Mouse (Mus musculus) embryonic fibroblast, embryonic 13.5 days (primary cell): Measurements from ENCODE around the gene Rbbp4. TPM values are rescaled to one million over a fixed set of nuclear protein-coding genes. Genes with fewer than 3 reads are reported as not detected.

Experiments
- H3K27ac ChIP-seq: 2 replicates; pipeline ENCODE4 v1.5.1; 2012; ENCODE audit warnings: low read length, control low read depth, inconsistent platforms; ENCODE audit not compliant: insufficient read depth
- H3K4me1 ChIP-seq: 2 replicates; pipeline ENCODE4 v1.6.1; 2011; ENCODE audit warnings: low read length; ENCODE audit not compliant: control insufficient read depth, insufficient read depth
- H3K4me3 ChIP-seq: 2 replicates; pipeline ENCODE4 v1.5.1; 2011; ENCODE audit warnings: mild to moderate bottlenecking, control low read depth, low read length; ENCODE audit not compliant: insufficient read depth
- CTCF ChIP-seq: IDR thresholded peaks from 2 replicates; pipeline ENCODE4 v1.5.1; 2011; ENCODE audit warnings: mild to moderate bottlenecking, control low read depth, low read length, moderate library complexity, borderline replicate concordance; ENCODE audit not compliant: insufficient read depth
- POLR2A ChIP-seq: IDR thresholded peaks from 2 replicates; pipeline ENCODE4 v1.6.1; 2011; ENCODE audit warnings: low read depth, mild to moderate bottlenecking, control low read depth, low read length, moderate library complexity
- polyA plus RNA-seq: library from polyadenylated mRNA; stranded (reverse); fragments of >200 nt; gene quantifications from 2 replicates; pipeline ENCODE4 v1.2.4, GENCODE M21; 2011; ENCODE audit warnings: low read depth; ENCODE audit not compliant: missing spikeins, insufficient read length

Gene Rbbp4
- polyA plus RNA-seq, 1 experiment: 229 TPM

DNA sequence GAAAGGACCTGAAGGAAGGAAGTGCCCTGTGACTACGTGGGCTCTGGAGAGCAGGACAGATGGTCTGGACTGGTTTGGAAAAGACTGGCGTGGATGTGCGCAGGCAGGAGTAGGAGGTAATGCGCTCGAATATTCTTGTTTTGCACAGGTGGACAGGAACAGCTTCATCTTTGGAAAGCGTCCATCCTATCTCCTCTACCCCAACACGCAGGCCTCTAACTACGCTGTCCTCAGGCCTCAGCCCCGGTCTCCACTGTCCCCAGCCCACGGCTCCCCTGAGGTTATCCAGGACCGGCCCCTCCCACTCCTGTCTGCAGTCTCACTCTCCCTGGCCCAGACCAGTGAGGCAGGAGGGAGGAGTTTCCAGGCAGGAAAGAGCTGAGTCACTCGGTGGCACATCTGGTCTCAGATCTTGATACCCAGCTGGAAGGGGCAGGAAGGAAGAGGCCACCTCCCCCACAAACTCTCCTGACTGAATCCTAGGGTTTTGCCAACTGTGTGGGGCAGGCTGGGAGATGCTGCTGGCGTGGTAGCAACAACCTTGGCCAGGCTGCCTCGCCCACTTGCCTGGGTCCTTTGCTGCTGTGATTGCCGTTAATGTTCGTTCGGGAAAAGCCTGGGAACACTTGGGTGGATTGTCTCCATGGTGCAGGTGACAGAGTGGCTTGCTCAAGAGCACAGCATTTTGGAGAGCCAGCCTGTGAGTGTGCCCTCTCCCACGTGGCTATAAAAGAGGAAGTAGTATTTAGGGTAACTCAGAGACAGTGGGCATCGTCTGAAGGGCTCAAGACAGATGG is 71.7 kb downstream of the Rbbp4 start:
- Histone ChIP-seq H3K4me1 (peaks cover 4% of the 10 kb centered on the region), H3K27ac (peak overlapping the region; percentile 6; the same call in 1 of the 2 replicates), H3K4me3 (no peak overlapping the region)
- TF ChIP-seq CTCF (no peak), POLR2A (peak; percentile 21; the same call in 1 of the 2 replicates)

DNA sequence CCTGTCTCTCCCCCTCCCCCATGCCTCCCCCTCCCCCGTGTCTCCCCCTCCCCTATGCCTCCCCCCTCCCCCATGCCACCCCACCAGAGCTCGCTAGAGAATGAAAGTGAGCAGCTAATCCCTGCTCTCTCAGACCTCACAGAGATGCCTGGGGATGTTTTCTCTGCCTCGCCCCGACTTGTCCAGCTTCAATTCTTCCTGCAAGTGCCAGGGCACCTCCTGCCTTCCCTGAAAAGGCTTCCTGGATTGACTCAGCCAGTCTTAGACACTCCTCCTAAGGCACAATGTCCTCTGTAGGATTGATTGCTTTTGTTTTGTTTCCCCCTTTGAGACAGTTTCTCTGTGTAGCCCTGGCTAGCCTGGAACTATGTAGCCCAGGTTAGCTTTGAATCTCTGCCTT is 74.0 kb downstream of the Rbbp4 start, which contains the start of gene C77080:
TSS of gene C77080 (minus strand) at position 209 of the 400 bp plus-strand sequence.
- H3K27ac ChIP-seq: no peak within 1 kb of the TSS
- no peak within 1 kb of the TSS for H3K4me3 ChIP-seq
- H3K4me1 ChIP-seq: peaks cover 4% of the 10 kb centered on the region
- TF ChIP-seq CTCF: no peak
- no peak for TF ChIP-seq POLR2A

DNA sequence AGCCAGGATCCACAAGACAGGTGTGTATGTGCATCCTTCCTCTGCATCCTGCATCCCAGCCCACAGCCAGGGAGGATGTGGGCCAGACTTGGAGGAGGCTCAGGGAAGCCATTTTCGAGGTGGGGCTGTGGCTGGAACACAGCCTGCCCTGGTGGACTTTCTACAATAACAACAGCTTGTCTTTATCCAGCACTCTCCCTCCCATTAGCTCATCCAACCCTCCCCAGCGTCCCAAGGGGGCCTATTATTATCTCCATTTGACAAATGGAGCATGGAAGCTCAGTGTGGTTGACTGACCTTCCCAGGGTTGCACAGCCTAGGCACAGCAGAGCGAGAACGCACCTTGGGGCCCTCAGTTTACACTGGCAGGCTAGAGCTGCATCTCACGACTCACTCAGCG is 74.5 kb downstream of the Rbbp4 start:
- no peak overlapping the region for H3K27ac ChIP-seq
- peaks cover 4% of the 10 kb centered on the region for H3K4me1 ChIP-seq
- H3K4me3 ChIP-seq: no peak overlapping the region
- TF ChIP-seq POLR2A (no peak), CTCF (no peak)

DNA sequence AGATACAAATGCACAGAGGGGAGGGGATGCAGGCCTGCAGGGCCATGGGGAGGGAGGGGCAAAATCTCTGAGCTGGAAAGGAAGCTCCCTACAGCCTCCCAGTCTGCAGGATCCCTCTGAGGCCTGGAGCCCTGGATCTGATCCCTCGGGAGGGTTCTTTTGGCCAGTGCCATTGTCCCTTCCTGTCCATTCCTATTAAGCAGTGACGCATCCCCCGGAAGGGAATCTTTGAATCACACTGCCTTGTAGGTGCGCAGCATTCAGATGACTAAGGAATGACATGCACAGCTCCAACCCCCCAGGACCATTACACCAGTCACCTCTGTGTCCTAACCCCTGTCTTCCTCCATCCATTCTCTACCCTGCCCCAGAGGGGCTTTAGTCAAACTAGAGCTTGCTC is 76.1 kb downstream of the Rbbp4 start:
- H3K27ac ChIP-seq: no peak overlapping the region
- no peak overlapping the region for H3K4me3 ChIP-seq
- no peak for TF ChIP-seq CTCF
- no peak for TF ChIP-seq POLR2A
- H3K4me1 ChIP-seq: peaks cover 4% of the 10 kb centered on the region

Other genes starting within 250 kb of the Rbbp4 start
- gene Tmem54, start 229.8 kb downstream of the Rbbp4 start, polyA plus RNA-seq: not detected in 2 replicates
- gene Hpca, start 213.3 kb downstream of the Rbbp4 start, polyA plus RNA-seq: not detected in 2 replicates
- gene Fndc5, start 198.4 kb downstream of the Rbbp4 start, polyA plus RNA-seq: 0.53 and 1.1 TPM in 2 replicates
- 59.9 and 65.4 TPM in 2 replicates for gene S100pbp, start 145.6 kb downstream of the Rbbp4 start, polyA plus RNA-seq
- gene Yars, start 145.6 kb downstream of the Rbbp4 start, polyA plus RNA-seq: 104 and 112 TPM in 2 replicates
- 7.0 and 11.0 TPM in 2 replicates for gene C77080, start 74.0 kb downstream of the Rbbp4 start, polyA plus RNA-seq
- 9.4 and 15.0 TPM in 2 replicates for gene Sync, start 47.8 kb downstream of the Rbbp4 start, polyA plus RNA-seq
- gene Zbtb8os, start 325 bp upstream of the Rbbp4 start, polyA plus RNA-seq: 91.1 and 110 TPM in 2 replicates
- 5.0 and 6.9 TPM in 2 replicates for gene Zbtb8a, start 42.7 kb upstream of the Rbbp4 start, polyA plus RNA-seq
- gene Zbtb8b, start 105.5 kb upstream of the Rbbp4 start, polyA plus RNA-seq: not detected in 2 replicates
- 23.9 and 35.3 TPM in 2 replicates for gene Bsdc1, start 126.2 kb upstream of the Rbbp4 start, polyA plus RNA-seq
- not detected in 2 replicates for gene Tssk3, start 155.7 kb upstream of the Rbbp4 start, polyA plus RNA-seq
- gene Fam229a, start 155.8 kb upstream of the Rbbp4 start, polyA plus RNA-seq: not detected in 2 replicates
- 131 and 157 TPM in 2 replicates for gene Marcksl1, start 178.2 kb upstream of the Rbbp4 start, polyA plus RNA-seq
- gene Hdac1, start 207.3 kb upstream of the Rbbp4 start, polyA plus RNA-seq: 150 and 156 TPM in 2 replicates
- 3.0 and 5.2 TPM in 2 replicates for gene Lck, start 238.3 kb upstream of the Rbbp4 start, polyA plus RNA-seq
- gene Fam167b, start 243.2 kb upstream of the Rbbp4 start, polyA plus RNA-seq: not detected in 2 replicates